Mouse (Mus musculus) neural tube, embryonic 14.5 days (tissue): ENCODE results near the gene Hist1h3c. TPM values are rescaled to one million over a fixed set of nuclear protein-coding genes. Genes with fewer than 3 reads are reported as not detected.
"Not testable (repeated sequence)": the region's sequence is repeated elsewhere in the genome, so short reads cannot be mapped to it uniquely, and the experiment has no call there.

Experiments
- ATAC-seq: fragments of 200-750 bp; cut with Nextera tagmentation; 2 replicates; pipeline ENCODE4 v1.8.0; 2017; ENCODE audit warnings: low read depth, mild to moderate bottlenecking, moderate TSS enrichment, moderate library complexity
- H3K27ac ChIP-seq: fragments of 300-500 bp; sonication (generic); 2 replicates; pipeline ENCODE4 v1.5.1; 2014; ENCODE audit warnings: low read depth, mild to moderate bottlenecking, control low read depth, low read length, moderate library complexity, mixed read lengths
- H3K27me3 ChIP-seq: fragments of 300-500 bp; sonication (generic); 2 replicates; pipeline ENCODE4 v1.6.1; 2014; ENCODE audit warnings: low read length; ENCODE audit not compliant: control insufficient read depth, insufficient read depth
- H3K36me3 ChIP-seq: fragments of 300-500 bp; sonication (generic); 2 replicates; pipeline ENCODE4 v1.6.1; 2014; ENCODE audit warnings: low read length, mixed read lengths; ENCODE audit not compliant: control insufficient read depth, insufficient read depth
- H3K4me1 ChIP-seq: fragments of 300-500 bp; sonication (generic); 2 replicates; pipeline ENCODE4 v1.6.1; 2014; ENCODE audit warnings: low read length; ENCODE audit not compliant: control insufficient read depth, insufficient read depth
- H3K4me2 ChIP-seq: fragments of 300-500 bp; sonication (generic); 2 replicates; pipeline ENCODE4 v1.6.1; 2014; ENCODE audit warnings: mild to moderate bottlenecking, low read depth, low read length, control low read depth
- H3K4me3 ChIP-seq: fragments of 300-500 bp; sonication (generic); 2 replicates; pipeline ENCODE4 v1.5.1; 2014; ENCODE audit warnings: low read depth, low read length, control low read depth, mixed read lengths
- H3K9ac ChIP-seq: fragments of 300-500 bp; sonication (generic); replicated peaks from 2 replicates; pipeline ENCODE4 v1.6.1; 2014; ENCODE audit warnings: low read depth, mild to moderate bottlenecking, control low read depth, low read length, mixed read lengths
- H3K9me3 ChIP-seq: fragments of 300-500 bp; sonication (generic); 2 replicates; pipeline ENCODE4 v1.6.1; 2016; ENCODE audit warnings: low read length; ENCODE audit not compliant: control insufficient read depth
- WGBS: fragments of 180-500 bp; shearing (Covaris S2); extraction: QIAGEN DNeasy Blood & Tissue Kit; methylation state at CpG from one replicate; pipeline ENCODE4 v1.1.7; 2014; 5-methylcytosine and 5-hydroxymethylcytosine counted together
- polyA plus RNA-seq: library from polyadenylated mRNA; unstranded; fragments of >200 nt; fragmentation: Nextera tagmentation; extraction: Ambion mirVana; gene quantifications from 2 replicates; pipeline ENCODE4 v1.2.1, GENCODE M21; 2014

Gene Hist1h3c
- polyA plus RNA-seq, 1 experiment from 2014 or later: not detected

GRCm38 (mm10) chr13:23759251-23759771 is 13.9 kb upstream of the Hist1h3c start:
- Histone ChIP-seq H3K27me3 (no peaks in the 10 kb centered on the region), H3K36me3 (no peaks in the 10 kb centered on the region), H3K9me3 (no peaks in the 10 kb centered on the region), H3K27ac (no peak overlapping the region), H3K4me2 (no peak overlapping the region), H3K4me3 (no peak overlapping the region), H3K9ac (no peak overlapping the region), H3K4me1 (peaks cover 4% of the 10 kb centered on the region)
- whole genome bisulfite sequencing: 46% methylated on average over 3 of the region's 3 CpGs
- ATAC-seq: no peak

GRCm38 (mm10) chr13:23757921-23758320 is 12.5 kb upstream of the Hist1h3c start:
- no peaks in the 10 kb centered on the region for H3K9me3 ChIP-seq
- H3K4me3 ChIP-seq: no peak overlapping the region
- H3K4me2 ChIP-seq: no peak overlapping the region
- WGBS: 45% methylated on average over 3 of the region's 3 CpGs
- no peaks in the 10 kb centered on the region for H3K36me3 ChIP-seq
- no peaks in the 10 kb centered on the region for H3K27me3 ChIP-seq
- H3K4me1 ChIP-seq: no peaks in the 10 kb centered on the region; the same call in none of the 2 replicates
- ATAC-seq: no peak
- H3K9ac ChIP-seq: no peak overlapping the region
- no peak overlapping the region for H3K27ac ChIP-seq

- no peak overlapping the region for H3K9ac ChIP-seq
- H3K9me3 ChIP-seq: no peaks in the 10 kb centered on the region
- peak overlapping the region; percentile 68; the same call in 1 of the 2 replicates for H3K27ac ChIP-seq
- 0 out of 2 replicates have a peak, but pooled peaks have one; percentile 6 for ATAC-seq
- H3K4me3 ChIP-seq: peak overlapping the region; percentile 25
- 4% methylated on average over 9 of the region's 23 CpGs for WGBS
- peak overlapping the region; percentile 51 for H3K4me2 ChIP-seq
- no peaks in the 10 kb centered on the region for H3K27me3 ChIP-seq
- H3K4me1 ChIP-seq: no peaks in the 10 kb centered on the region; the same call in none of the 2 replicates
- H3K36me3 ChIP-seq: no peaks in the 10 kb centered on the region
These were observed 11.9 kb upstream of the Hist1h3c start for GRCm38 (mm10) chr13:23757211-23757773.

GRCm38 (mm10) chr13:23756790-23757189 is 11.4 kb upstream of the Hist1h3c start, which contains the start of gene Hist1h4b:
TSS of gene Hist1h4b (plus strand) at chr13:23757013.
- ATAC-seq: peak; percentile 75
- H3K4me2 ChIP-seq: peak within 1 kb of the TSS; percentile 51
- H3K9me3 ChIP-seq: no peaks in the 10 kb centered on the region
- no peaks in the 10 kb centered on the region for H3K36me3 ChIP-seq
- H3K4me1 ChIP-seq: no peaks in the 10 kb centered on the region; the same call in none of the 2 replicates
- peak within 1 kb of the TSS; percentile 68; the same call in 1 of the 2 replicates for H3K27ac ChIP-seq
- under 1% methylated on average over 17 of the region's 22 CpGs for WGBS
- H3K27me3 ChIP-seq: no peaks in the 10 kb centered on the region
- peak within 1 kb of the TSS; percentile 25 for H3K4me3 ChIP-seq
- no peak within 1 kb of the TSS for H3K9ac ChIP-seq

- Histone ChIP-seq H3K4me3 (no peak overlapping the region), H3K4me1 (peaks cover 4% of the 10 kb centered on the region; the same call in 1 of the 2 replicates), H3K27ac (no peak overlapping the region), H3K4me2 (no peak overlapping the region), H3K36me3 (no peaks in the 10 kb centered on the region), H3K27me3 (no peaks in the 10 kb centered on the region), H3K9ac (no peak overlapping the region), H3K9me3 (no peaks in the 10 kb centered on the region)
- ATAC-seq: no peak
These were observed 9.6 kb upstream of the Hist1h3c start for GRCm38 (mm10) chr13:23755000-23755399.

GRCm38 (mm10) chr13:23753314-23754078 is 8.1 kb upstream of the Hist1h3c start:
- Histone ChIP-seq H3K9me3 (no peaks in the 10 kb centered on the region), H3K27me3 (no peaks in the 10 kb centered on the region), H3K4me2 (no peak overlapping the region), H3K4me1 (peaks cover 4% of the 10 kb centered on the region; the same call in 1 of the 2 replicates), H3K4me3 (no peak overlapping the region), H3K36me3 (no peaks in the 10 kb centered on the region), H3K27ac (no peak overlapping the region), H3K9ac (no peak overlapping the region)
- ATAC-seq: no peak
- WGBS: 58% methylated on average over 4 of the region's 4 CpGs

- WGBS: 6% methylated on average over 6 of the region's 6 CpGs
- Histone ChIP-seq H3K9me3 (no peaks in the 10 kb centered on the region), H3K27me3 (no peaks in the 10 kb centered on the region), H3K9ac (no peak overlapping the region), H3K36me3 (no peaks in the 10 kb centered on the region), H3K4me3 (no peak overlapping the region), H3K4me2 (peak overlapping the region; percentile 29; the same call in 1 of the 2 replicates), H3K4me1 (peaks cover 8% of the 10 kb centered on the region; the same call in 1 of the 2 replicates), H3K27ac (no peak overlapping the region)
- no peak for ATAC-seq
These were observed 7.4 kb upstream of the Hist1h3c start for GRCm38 (mm10) chr13:23752742-23753172.

- H3K9me3 ChIP-seq, H3K36me3 ChIP-seq, H3K27me3 ChIP-seq: not testable (repeated sequence)
- peaks cover 11% of the 10 kb centered on the region for H3K4me1 ChIP-seq
- 0 out of 2 replicates have a peak within 1 kb of the TSS, but pooled peaks have one; percentile 37 for H3K9ac ChIP-seq
- H3K27ac ChIP-seq: peak within 1 kb of the TSS; percentile 86
- H3K4me3 ChIP-seq: peak within 1 kb of the TSS; percentile 35
- peak within 1 kb of the TSS; percentile 56 for H3K4me2 ChIP-seq
- peak; percentile 74 for ATAC-seq
- WGBS: under 1% methylated on average over 16 of the region's 47 CpGs
These were observed 6.8 kb upstream of the Hist1h3c start, which contains the start of gene Hist1h3b for GRCm38 (mm10) chr13:23752067-23752741. TSS of gene Hist1h3b (plus strand) at chr13:23752267.
